Mouse (Mus musculus): ENCODE results near the gene Mndal.
"Not testable (repeated sequence)": the region's sequence is repeated elsewhere in the genome, so short reads cannot be mapped to it uniquely, and the experiment has no call there.

The Mndal gene

GRCm38 (mm10) chr1:173941924-173942779, at the start of gene Mndal, which contains the start of gene Ifi203:
Gene Mndal (minus strand): TSS chr1:173942491.
Gene Ifi203 (minus strand): TSS chr1:173942672.
- not testable (repeated sequence) for DNase-seq (ENCODE audit: low spot score)

- DNase-seq (ENCODE audit: low spot score) = not testable (repeated sequence)
These were observed 40.5 kb upstream of the Mndal start, which contains the start of gene Ifi202b for GRCm38 (mm10) chr1:173982694-173983305. Gene Ifi202b (minus strand): TSS chr1:173982744.

- not testable (repeated sequence) for DNase-seq (ENCODE audit: low spot score)
These were observed 38.7 kb upstream of the Mndal start for GRCm38 (mm10) chr1:173981038-173981437.

GRCm38 (mm10) chr1:173977622-173978021, 35.3 kb upstream of the Mndal start:
- no peak for DNase-seq (ENCODE audit: low spot score)

DNA sequence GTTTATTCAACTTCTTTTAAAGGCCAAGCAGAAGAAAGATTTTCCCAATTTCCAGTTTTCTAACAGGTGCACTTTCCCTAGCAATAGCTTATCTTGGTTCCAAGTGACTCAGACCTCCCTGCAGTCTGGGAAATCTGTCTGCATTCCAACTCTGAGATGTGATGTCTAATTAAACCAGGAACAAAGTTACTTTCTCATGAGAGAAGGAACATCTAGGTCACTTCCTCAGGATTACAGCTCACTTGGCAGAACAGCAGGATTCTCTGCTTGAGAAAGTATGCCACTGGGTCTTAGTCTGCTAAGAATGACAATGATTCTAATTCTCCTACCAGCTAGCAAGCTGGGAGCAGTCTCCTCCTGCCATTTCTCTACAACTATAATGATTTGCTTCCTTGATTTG, 30.8 kb upstream of the Mndal start:
- DNase-seq (ENCODE audit: low spot score) = no peak

DNA sequence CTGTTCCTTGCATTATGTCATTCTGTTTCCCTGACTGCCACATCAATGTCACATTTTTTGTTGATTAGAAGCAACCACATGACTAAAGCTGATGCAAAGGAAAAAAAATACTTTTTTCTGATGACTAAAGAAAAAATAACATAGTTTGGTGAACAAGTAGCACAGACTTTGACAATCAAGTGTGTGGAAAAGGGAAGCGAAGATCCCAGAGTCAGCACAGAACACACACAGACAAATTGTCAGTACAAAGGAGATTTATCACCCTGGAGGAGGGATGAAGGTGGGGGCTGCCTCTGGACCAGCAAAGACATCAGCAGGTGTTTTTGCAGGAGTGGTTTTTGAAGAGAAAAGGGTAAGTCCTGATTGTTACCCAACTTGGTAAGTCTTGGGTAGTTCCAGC, 19.2 kb upstream of the Mndal start:
- not testable (repeated sequence) for DNase-seq (ENCODE audit: low spot score)

DNA sequence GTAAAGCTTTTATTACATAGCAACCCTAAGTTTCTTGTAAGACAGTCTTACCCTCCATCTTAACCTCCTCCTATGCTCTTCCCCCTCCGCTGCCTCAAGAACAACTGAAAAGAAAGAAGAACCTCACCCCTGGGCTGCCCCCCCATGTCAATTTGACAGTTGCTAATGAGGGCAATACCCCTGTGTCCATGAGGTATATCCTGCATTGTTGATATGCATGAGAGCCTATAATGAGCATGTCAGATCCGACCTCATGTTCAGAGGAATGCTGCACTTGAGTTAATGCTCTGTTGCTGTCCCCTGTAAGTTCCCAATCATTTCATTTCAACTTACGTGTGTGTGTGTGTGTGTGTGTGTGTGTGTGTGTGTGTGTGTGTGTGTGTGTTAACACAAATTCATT, 17.7 kb upstream of the Mndal start:
- DNase-seq (ENCODE audit: low spot score) = not testable (repeated sequence)

GRCm38 (mm10) chr1:173955839-173956527, 13.7 kb upstream of the Mndal start:
- not testable (repeated sequence) for DNase-seq (ENCODE audit: low spot score)

DNA sequence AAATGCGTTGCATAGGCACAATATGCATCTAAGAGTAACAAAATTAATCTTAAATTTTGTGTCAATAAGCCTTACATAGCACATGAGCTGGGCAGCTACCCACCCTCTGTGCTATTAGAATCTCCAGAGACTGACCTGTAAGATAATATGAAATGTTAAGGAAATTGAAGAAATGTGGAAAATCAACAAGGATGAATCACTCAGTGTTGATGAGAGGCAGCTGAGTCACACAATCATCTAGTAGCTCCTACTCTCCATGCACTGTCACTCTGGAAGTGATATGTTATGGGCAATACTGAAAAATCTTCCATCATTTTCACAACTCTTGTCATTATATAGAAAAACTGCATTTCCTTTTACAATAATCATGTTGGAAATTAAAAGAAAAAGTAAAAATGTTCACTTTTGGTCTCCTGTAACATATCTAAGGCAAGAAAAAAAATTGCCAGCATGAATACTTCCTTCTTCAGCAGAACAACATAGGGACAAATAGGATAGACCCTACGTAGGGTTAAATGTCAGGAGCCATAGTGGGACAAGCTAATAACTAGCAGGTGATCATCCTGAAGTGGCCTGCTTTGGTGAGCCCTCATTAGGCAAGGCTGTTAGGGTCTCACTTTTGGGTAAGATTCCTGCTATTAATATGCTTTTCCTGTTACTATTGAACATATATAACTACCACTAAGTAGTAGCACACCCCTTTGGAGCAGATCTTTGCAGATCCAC, 12.9 kb upstream of the Mndal start:
- no peak for DNase-seq (ENCODE audit: low spot score)

- DNase-seq (ENCODE audit: low spot score) = no peak
These were observed 11.3 kb upstream of the Mndal start for GRCm38 (mm10) chr1:173953563-173953962.

DNA sequence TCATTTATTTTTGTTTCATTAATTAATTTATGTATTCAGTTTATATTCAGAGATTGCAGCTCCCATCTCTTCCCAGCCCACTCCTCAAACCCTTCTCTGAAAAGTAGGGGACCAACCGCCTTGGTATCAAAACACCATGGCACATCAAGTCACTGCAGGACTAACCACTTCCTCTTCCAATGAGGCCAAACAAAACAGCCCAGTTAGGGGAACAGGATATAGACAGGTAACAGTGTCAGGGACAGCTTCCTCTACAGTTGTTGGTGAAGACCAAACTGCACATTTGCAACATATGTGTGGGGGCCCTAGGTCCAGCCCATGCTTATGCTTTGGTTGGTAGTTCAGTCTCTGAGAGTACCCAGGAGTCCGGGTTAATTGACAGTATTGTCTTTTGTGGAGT, 6.8 kb upstream of the Mndal start:
- not testable (repeated sequence) for DNase-seq (ENCODE audit: low spot score)

GRCm38 (mm10) chr1:173942780-173943066, 432 bp upstream of the Mndal start:
- DNase-seq (ENCODE audit: low spot score) = not testable (repeated sequence)

GRCm38 (mm10) chr1:173941522-173941921, 769 bp downstream of the Mndal start:
- DNase-seq (ENCODE audit: low spot score) = not testable (repeated sequence)

- DNase-seq (ENCODE audit: low spot score) = not testable (repeated sequence)
These were observed 23.0 kb downstream of the Mndal start for GRCm38 (mm10) chr1:173919279-173919678.

GRCm38 (mm10) chr1:173914559-173914958, 27.7 kb downstream of the Mndal start:
- no peak for DNase-seq (ENCODE audit: low spot score)

DNA sequence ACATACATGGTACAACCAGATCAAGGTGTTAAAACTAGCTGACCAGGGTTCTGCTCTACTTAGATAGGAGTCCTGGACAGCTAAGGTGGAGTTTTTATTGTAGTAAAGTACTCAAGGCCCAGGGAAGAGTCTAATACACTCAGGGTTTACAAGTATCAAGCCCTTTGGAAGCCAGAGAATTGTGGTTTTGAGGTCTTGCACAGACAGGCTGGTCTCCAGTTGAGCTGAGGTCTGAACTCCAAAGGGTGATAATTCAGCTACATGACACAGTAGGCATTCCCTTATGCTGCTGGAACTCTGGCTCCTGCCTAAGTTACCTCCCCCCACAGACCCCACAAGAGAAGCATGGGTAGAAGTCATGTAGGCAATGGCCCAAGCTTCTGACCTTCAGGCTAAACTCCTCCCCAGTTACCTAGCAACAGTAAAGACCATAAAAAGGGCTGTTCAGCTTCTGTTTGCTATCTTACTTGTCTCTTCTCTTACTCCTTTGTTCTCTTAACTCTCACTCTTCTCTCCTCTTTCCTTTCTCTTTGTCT, 29.0 kb downstream of the Mndal start:
- not testable (repeated sequence) for DNase-seq (ENCODE audit: low spot score)

DNA sequence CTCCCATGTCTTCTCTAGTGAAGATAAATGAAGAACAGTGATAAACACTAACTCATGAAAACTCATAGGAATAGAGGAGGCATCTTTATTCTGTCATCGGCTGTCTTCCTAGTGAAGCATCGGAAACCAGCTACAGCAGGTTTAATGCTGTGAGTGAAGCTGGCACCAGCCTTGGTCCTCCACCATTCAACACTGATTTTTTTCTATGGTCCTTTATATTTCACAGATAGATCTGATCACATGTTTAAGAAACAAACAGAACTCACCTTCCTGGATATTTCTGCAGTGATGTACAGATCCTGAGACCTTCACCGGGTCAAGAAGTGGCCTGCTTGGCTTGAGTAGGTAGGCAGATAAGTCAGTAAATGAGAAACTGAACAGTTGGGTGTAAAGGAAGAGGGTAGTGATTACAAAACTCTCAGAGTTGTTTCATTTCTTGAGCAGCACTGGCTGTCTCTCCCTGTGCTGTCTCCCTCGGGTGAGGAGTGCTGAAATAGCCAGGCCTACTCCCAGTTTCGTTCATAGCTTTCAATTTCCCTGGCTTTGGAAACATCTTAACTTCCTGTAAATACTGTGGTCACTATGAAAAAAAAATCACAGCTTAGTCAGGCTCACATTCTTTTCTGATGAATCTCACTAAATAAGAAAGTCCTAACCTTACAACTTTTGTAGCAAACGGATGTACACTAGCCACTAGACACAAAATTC, 29.6 kb downstream of the Mndal start, which contains the start of gene Ifi211:
Ifi211 (minus strand) TSS at position 499 of the 708 bp plus-strand sequence.
- DNase-seq (ENCODE audit: low spot score) = peak; percentile 17

DNA sequence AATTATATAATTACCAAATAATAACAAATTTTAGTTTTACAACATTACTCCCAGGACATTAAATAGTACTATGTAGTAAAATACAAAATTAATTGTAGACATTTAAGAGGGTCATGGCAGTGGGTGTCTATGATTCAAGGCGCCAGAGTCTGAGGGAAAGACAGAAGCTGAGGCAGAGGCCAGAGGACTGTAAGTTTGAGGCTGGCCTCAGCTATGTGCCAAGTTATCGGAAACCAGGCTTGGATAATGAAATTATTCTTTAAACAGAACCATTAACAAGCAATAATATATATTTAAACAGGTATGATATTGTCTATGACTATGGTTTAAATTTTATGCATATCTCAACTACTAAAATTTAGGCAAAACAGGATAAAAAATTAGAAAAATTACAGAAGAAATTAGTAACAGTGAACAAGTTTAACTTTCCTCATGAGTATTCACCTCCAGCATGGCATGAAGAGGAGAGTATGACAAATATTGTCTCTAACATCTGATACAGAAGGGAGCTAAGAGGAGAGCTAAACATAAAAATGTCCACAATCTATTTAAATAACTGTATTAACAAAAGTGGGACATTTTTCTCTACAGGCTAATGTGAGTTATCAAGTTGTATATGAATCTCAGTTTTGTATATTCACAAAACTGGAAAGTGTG, 30.4 kb downstream of the Mndal start:
- no peak for DNase-seq (ENCODE audit: low spot score)

- not testable (repeated sequence) for DNase-seq (ENCODE audit: low spot score)
These were observed 33.9 kb downstream of the Mndal start for GRCm38 (mm10) chr1:173908390-173908789.

DNA sequence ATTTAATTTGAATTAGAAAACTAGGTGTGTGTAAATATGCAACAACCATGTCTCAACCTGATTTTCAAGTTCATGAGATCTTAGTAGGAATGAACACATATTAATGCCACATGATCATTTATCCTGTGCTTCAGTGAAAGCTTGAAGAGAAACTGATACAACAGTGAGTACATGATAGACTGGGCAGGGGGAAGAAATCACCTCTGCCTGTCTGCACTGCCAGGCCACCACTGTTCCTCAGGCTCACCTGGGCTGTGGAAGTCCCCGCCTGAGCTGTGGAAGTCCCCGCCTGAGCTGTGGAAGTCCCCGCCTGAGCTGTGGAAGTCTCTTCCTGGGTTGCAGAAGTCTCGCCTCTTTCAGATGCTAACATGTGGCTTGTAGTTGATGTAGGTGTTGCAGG, 36.4 kb downstream of the Mndal start:
- not testable (repeated sequence) for DNase-seq (ENCODE audit: low spot score)
